Mouse (Mus musculus): ENCODE measurements around the gene Mier1.

GRCm38 (mm10) chr4:103098532-103098931, 15.7 kb upstream of the Mier1 start:
- TF ChIP-seq CTCF (IDR thresholded peaks at IDR 0.05; ENCODE audit: extremely low read depth, insufficient read depth, insufficient read length, insufficient replicate concordance) (no peak), POLR2A (IDR thresholded peaks at IDR 0.05; ENCODE audit: low read depth, low read length) (no peak)
